Mouse (Mus musculus): ENCODE measurements around the gene Srrm2. TPM values are rescaled to one million over a fixed set of nuclear protein-coding genes. Genes with fewer than 3 reads are reported as not detected.
A peak's percentile ranks its signal among the peaks of the same experiment; 100 is the strongest.
"Not testable (repeated sequence)": the region's sequence is repeated elsewhere in the genome, so short reads cannot be mapped to it uniquely, and the experiment has no call there.

The Srrm2 gene
- total RNA-seq, 2 experiments from 2014 or later: 502 to 591 TPM

DNA sequence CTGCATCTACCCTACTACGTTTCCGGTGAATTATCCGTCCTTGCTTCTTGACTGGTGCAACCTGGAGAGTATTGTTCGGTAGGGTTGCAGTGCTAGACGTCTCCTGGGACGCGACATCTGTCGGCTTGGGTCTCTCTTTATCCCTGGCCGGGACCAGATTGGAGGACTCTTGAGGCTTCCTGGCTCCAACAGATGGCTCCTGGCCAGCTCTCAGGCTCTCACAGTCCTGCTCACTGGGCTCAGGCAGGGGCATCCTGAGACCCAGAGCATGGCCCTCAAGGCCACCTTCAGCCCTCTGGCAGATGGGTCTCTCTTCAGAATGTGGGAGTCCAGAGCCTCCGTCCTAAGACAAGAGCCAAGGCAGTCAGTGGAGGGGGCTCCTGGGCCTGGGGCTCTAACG, 27.4 kb upstream of the Srrm2 start:
- DNase-seq (ENCODE audit: low spot score in 2 of 2): no peak

- DNase-seq (ENCODE audit: low spot score in 2 of 2): no peak
Measured at GRCm38 (mm10) chr17:23770493-23770892, 19.8 kb upstream of the Srrm2 start.

GRCm38 (mm10) chr17:23770896-23771283, 19.4 kb upstream of the Srrm2 start:
- no peak for DNase-seq (ENCODE audit: low spot score in 2 of 2)

GRCm38 (mm10) chr17:23771284-23772218, 18.8 kb upstream of the Srrm2 start, which contains the start of gene Flywch1:
Gene Flywch1 (minus strand): TSS chr17:23771602.
- peak; percentile 98 to 99 for DNase-seq (ENCODE audit: low spot score in 2 of 2)

GRCm38 (mm10) chr17:23772219-23772556, 18.1 kb upstream of the Srrm2 start:
- not testable (repeated sequence) for DNase-seq (ENCODE audit: low spot score in 2 of 2)

- no peak for DNase-seq (ENCODE audit: low spot score in 2 of 2)
Measured at GRCm38 (mm10) chr17:23773676-23774075, 16.7 kb upstream of the Srrm2 start.

GRCm38 (mm10) chr17:23774090-23774489, 16.2 kb upstream of the Srrm2 start:
- peak; percentile 69 to 76 for DNase-seq (ENCODE audit: low spot score in 2 of 2)

DNA sequence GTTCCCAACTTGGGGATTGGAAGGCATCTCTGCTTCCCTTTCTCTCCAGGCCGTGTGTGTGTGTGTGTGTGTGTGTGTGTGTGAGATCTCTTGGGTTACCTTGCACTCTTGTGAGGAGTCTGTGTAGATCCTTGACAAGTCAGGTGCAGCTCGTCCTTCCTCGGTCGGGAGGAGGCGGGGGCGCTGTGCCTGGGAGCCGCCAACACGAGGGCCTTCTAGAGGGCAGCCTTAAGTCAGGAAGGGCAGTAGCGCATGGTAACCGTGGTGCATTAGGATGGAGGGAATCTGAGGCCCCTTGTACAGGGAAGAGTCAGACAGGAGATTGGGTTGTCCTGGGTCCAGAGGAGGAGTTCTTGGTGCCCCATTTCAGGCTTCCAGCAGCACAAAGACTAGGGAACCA, 14.1 kb upstream of the Srrm2 start:
- DNase-seq (ENCODE audit: low spot score in 2 of 2): no peak

DNA sequence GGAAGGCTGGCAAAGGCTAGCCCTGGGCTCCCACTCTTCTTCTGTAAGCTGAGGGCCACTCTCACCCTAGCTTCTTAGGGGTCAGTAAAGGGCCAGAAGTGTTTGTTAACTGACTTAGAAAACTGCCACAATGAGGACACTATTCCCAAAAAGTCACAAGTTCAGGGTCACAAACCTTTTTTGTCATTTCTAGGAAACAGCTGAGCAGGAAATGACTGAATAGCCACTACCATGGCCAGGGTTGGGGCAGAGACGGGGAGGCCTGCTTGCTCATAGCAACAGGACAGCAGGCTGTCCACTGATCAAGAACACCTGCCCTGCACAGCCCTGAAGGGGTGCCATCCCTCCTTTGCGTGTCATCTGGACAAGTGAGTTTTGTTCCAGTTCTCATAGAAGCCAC, 13.2 kb upstream of the Srrm2 start:
- no peak for DNase-seq (ENCODE audit: low spot score in 2 of 2)

- DNase-seq (ENCODE audit: low spot score in 2 of 2): no peak
Measured at GRCm38 (mm10) chr17:23778447-23778846, 11.9 kb upstream of the Srrm2 start.

DNA sequence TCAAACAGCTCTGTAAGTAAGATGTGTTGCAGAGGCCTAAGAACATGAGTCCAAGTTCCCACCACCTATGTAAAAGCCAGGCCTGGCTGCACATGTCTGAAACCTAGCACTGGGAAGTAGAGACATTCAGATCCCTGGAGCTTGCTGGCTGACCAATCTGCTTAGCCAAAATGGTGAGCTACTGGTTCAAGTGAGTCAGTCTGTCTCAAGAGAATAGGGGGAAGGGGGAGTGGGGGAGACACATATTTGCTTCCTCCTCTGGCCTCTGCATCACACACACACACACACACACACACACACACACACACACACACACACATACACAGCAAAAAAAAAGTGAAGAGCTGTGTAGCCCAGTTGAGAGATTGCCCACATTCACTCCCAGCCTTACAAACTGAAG, 7.0 kb upstream of the Srrm2 start:
- no peak for DNase-seq (ENCODE audit: low spot score in 2 of 2)

DNA sequence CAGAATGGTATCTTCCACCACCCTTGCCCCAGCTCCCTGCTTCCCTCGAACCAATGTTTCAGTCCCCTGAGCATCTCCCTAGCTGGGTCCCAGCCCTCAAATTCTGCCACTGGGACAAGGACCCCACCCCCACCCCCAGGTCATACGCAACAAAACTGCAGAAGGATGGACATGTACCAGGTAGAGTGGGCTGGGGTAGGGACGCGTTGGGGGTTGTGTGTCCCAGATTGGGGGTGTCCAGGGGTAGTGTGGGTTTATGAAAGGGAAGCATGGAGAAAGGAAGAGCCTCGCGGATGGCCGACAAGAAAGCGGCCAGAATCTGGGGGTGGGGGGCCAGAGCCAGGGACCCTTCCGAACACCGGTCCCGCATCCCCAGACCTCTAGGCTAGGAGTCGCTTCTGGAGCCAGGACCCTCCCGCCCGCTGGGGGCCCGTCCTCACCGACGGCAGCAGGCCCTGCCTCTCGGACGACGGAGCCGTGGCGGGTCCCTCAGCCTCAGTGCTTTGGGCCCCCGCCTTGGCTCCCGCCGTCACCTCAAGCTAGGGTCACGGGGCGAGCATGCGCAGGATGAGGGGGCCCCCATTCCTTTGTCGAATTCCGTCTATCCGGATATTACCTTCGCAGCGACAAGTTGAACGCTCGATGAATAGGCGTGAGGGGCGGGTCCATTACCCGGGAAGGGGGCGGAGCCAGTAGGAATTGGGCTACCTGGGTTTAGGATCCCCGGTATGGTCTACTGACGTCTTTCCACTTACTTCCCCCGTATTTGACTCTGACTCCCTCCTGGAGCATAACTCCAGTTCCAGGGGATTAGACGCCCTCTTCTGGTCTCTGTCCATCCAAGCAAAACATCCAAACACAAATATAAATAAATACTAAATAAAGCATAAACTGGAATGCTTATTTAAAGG, 4.5 kb upstream of the Srrm2 start, which contains the start of gene Flywch2:
Gene Flywch2 (minus strand): TSS at position 521 of the 911 bp plus-strand sequence.
- DNase-seq (ENCODE audit: low spot score in 2 of 2): peak; percentile 85 to 95

- peak; percentile 41 to 58 for DNase-seq (ENCODE audit: low spot score in 2 of 2)
Measured at GRCm38 (mm10) chr17:23786510-23786931, 3.8 kb upstream of the Srrm2 start.

DNA sequence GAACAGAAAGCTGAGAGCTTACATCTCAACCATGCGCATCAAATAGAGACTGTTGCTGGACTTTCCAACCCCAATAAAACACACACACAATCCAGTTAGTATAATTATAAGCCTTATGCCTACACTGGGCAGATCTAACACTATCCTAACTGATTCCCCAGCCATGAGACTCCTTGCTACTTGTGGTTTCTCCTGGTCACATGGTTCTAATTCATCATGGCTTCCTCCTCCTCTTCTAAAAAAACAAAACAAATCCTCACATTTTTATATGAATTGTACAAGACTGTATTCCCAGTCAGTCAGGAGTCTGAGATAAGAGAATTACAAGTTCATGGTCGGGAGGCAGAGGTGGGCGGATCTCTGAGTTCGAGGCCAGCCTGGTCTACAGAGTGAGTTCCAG, 1.4 kb upstream of the Srrm2 start:
- DNase-seq (ENCODE audit: low spot score in 2 of 2): no peak

- no peak for DNase-seq (ENCODE audit: low spot score in 2 of 2)
Measured at GRCm38 (mm10) chr17:23789749-23790268, 523 bp upstream of the Srrm2 start.

DNA sequence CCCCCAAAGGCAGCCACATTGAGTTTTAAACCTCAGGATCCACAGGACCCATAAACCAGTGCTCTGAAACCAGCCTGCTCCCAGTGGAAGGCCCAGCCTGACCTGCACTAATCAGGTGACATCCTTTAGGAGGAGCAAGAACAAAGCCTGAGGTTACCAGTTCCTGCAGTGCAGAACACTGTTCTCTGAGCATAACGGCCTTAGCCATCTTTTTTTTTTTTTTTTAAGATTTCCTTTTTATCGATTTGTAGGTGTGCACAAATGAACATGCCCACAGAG, 686 bp downstream of the Srrm2 start:
- DNase-seq (ENCODE audit: low spot score in 2 of 2): no peak

- DNase-seq (ENCODE audit: low spot score in 2 of 2): no peak
Measured at GRCm38 (mm10) chr17:23795323-23795722, 5.0 kb downstream of the Srrm2 start.

DNA sequence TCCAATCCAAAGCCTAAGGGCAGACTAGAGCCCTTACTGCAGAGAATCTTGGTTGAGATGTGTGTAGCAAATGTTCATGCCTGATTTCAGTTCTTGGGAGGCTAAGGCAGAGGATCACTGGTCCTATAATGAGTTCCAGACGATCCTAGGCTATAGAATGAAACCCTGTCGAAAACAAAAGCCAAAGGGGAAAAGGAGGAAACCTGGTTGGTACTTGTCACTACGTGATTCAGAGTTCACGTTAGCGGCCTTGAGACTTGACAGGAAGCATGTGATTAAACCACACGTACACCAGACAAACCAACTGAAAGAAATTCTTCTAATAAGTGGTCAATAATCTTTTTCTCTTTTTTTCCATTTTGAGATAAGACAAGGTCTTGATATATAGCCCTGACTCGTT, 7.0 kb downstream of the Srrm2 start:
- no peak for DNase-seq (ENCODE audit: low spot score in 2 of 2)

GRCm38 (mm10) chr17:23801627-23802026, 11.3 kb downstream of the Srrm2 start:
- no peak for DNase-seq (ENCODE audit: low spot score in 2 of 2)

- DNase-seq (ENCODE audit: low spot score in 2 of 2): peak; percentile 95 to 99
Measured at GRCm38 (mm10) chr17:23802746-23803365, 12.5 kb downstream of the Srrm2 start.

- peak in 1 of 2 experiments; percentile 74 for DNase-seq (ENCODE audit: low spot score in 2 of 2)
Measured at GRCm38 (mm10) chr17:23803366-23804041, 13.2 kb downstream of the Srrm2 start.

Measured in layer of hippocampus, postnatal 14 days (tissue).